Mouse (Mus musculus) testis, adult 2 months (tissue): ENCODE data around the gene Gm45062. TPM values are rescaled to one million over a fixed set of nuclear protein-coding genes. Genes with fewer than 3 reads are reported as not detected.

Source experiments
- H3K27ac ChIP-seq: fragments of 200-500 bp; 2 replicates; pipeline ENCODE4 v1.5.1; 2012; ENCODE audit warnings: low read depth, low read length; ENCODE audit not compliant: control insufficient read depth, insufficient read depth
- H3K27me3 ChIP-seq: fragments of 200-500 bp; 2 replicates; pipeline ENCODE4 v1.6.1; 2012; ENCODE audit warnings: mild to moderate bottlenecking, low read length, moderate library complexity; ENCODE audit not compliant: control insufficient read depth, insufficient read depth
- H3K36me3 ChIP-seq: fragments of 200-500 bp; 2 replicates; pipeline ENCODE4 v1.6.1; 2012; ENCODE audit warnings: mild to moderate bottlenecking, low read length; ENCODE audit not compliant: control insufficient read depth, insufficient read depth
- H3K4me1 ChIP-seq: fragments of 200-500 bp; 2 replicates; pipeline ENCODE4 v1.6.1; 2012; ENCODE audit warnings: low read length; ENCODE audit not compliant: control insufficient read depth, insufficient read depth
- H3K4me3 ChIP-seq: fragments of 200-500 bp; 2 replicates; pipeline ENCODE4 v1.5.1; 2012; ENCODE audit warnings: low read depth, mild to moderate bottlenecking, low read length, moderate library complexity, mixed read lengths; ENCODE audit not compliant: control insufficient read depth
- CTCF ChIP-seq: fragments of 200-500 bp; IDR thresholded peaks from 2 replicates; pipeline ENCODE4 v1.5.1; 2012; ENCODE audit warnings: low read depth, mild to moderate bottlenecking, inconsistent platforms, low read length, moderate library complexity; ENCODE audit not compliant: control insufficient read depth, insufficient read depth, insufficient replicate concordance
- POLR2A ChIP-seq: fragments of 200-500 bp; IDR thresholded peaks from 2 replicates; pipeline ENCODE4 v1.6.1; 2012; ENCODE audit warnings: low read depth, mild to moderate bottlenecking, inconsistent platforms, low read length, moderate library complexity; ENCODE audit not compliant: control insufficient read depth
- polyA plus RNA-seq: library from polyadenylated mRNA; depleted of rRNA; stranded (reverse); fragments of >200 nt; gene quantifications from 2 replicates; pipeline ENCODE4 v1.2.3, GENCODE M21; 2012

Gm45062 gene
- polyA plus RNA-seq, 1 experiment, result 4.6 TPM

GRCm38 (mm10) chr6:8358782-8359181 lies 99.5 kb downstream of the Gm45062 start:
- no peaks in the 10 kb centered on the region for H3K27me3 ChIP-seq
- H3K36me3 ChIP-seq, result no peaks in the 10 kb centered on the region
- no peaks in the 10 kb centered on the region for H3K4me1 ChIP-seq
- H3K4me3 ChIP-seq, result no peak overlapping the region
- no peak for TF ChIP-seq CTCF
- no peak for TF ChIP-seq POLR2A
- no peak overlapping the region for H3K27ac ChIP-seq

DNA sequence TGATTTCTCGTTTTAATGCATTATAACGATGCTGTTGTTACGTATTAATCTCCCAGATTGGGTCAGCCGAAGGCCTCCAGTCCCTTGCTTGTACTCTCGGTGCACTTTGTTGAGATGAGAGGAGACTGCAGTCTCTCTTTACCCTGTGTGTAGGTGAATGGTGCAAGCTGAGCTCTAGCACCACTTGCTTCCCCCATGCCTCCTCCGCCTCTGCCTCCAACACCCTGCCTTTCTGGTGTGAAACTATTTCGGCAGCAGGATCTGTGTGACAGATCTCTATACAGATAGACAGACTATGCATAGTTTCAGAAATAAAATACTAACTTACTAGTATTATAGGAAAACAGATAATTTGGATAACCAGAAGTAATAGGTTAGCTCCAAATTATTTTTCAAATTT lies 101.6 kb downstream of the Gm45062 start:
- H3K27ac ChIP-seq, result no peak overlapping the region
- H3K36me3 ChIP-seq, result no peaks in the 10 kb centered on the region
- H3K4me1 ChIP-seq, result no peaks in the 10 kb centered on the region
- no peaks in the 10 kb centered on the region for H3K27me3 ChIP-seq
- TF ChIP-seq CTCF, result no peak
- no peak for TF ChIP-seq POLR2A
- H3K4me3 ChIP-seq, result no peak overlapping the region

DNA sequence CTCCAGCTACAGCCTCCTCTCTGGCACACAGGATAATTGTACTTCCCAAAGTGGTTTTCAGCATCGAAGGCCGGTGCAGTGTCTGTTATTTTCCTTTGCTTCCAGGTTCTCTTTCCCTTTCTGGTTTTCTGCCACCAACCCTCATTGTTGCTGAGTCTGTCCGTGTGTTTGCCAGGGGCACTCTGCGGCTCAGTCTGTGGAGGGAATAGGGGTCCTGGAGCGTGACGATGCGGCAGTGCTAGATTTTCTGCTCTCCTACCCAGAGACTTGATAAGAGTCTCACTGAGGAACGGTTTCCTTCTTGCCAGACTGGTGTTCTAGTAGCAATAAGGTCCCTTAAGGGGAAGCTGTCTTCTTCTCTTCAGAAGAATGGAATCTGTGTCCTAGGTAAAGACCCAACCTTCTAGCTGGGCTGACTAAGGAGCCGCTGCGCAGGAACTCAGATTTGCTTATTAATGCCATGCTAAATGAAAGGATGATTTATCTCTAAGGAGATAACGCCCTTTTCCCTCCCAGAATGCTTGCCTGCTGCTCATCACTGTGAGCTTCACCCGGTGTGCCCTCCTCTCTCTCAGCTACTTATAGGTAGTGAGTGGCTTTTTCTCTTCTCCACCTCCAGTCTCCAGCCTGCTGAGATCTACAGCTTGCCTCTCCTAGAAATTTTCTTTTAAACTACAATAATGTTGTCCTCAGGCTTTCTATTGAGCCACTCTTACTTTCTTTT lies 104.9 kb downstream of the Gm45062 start:
- H3K27ac ChIP-seq, result no peak overlapping the region
- TF ChIP-seq POLR2A (no peak), CTCF (no peak)
- H3K36me3 ChIP-seq, result no peaks in the 10 kb centered on the region
- H3K4me1 ChIP-seq, result no peaks in the 10 kb centered on the region
- H3K27me3 ChIP-seq, result no peaks in the 10 kb centered on the region
- H3K4me3 ChIP-seq, result no peak overlapping the region

DNA sequence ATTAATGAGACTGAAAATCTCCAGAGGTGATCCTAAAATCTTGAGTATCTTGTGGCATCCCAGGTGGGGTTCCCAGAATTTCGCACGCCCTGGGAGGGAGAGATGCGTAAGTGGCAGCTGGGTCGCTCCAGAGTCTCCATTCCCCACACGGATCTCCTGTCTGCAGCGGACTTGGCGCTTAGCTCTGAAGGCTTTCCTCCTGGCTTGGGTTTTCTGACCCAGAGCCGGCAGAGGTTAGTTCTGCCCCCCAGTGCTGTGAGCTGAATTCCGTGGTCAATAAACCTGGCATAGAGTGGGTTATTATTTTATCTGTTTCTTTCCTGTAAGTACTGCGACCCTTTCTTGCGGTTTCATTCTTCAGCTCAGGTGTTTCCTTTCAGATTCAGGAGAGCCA lies 105.5 kb downstream of the Gm45062 start:
- Histone ChIP-seq H3K4me3 (no peak overlapping the region), H3K36me3 (no peaks in the 10 kb centered on the region), H3K4me1 (no peaks in the 10 kb centered on the region), H3K27me3 (no peaks in the 10 kb centered on the region), H3K27ac (no peak overlapping the region)
- TF ChIP-seq CTCF (no peak), POLR2A (no peak)

- Histone ChIP-seq H3K27ac (no peak overlapping the region), H3K4me3 (no peak overlapping the region), H3K4me1 (no peaks in the 10 kb centered on the region), H3K36me3 (no peaks in the 10 kb centered on the region), H3K27me3 (no peaks in the 10 kb centered on the region)
- no peak for TF ChIP-seq CTCF
- TF ChIP-seq POLR2A, result no peak
These were observed 108.4 kb downstream of the Gm45062 start for GRCm38 (mm10) chr6:8367675-8368074.

- no peaks in the 10 kb centered on the region for H3K27me3 ChIP-seq
- no peak for TF ChIP-seq POLR2A
- TF ChIP-seq CTCF, result no peak
- no peak overlapping the region for H3K27ac ChIP-seq
- H3K36me3 ChIP-seq, result no peaks in the 10 kb centered on the region
- H3K4me1 ChIP-seq, result no peaks in the 10 kb centered on the region
- H3K4me3 ChIP-seq, result no peak overlapping the region
These were observed 109.1 kb downstream of the Gm45062 start for GRCm38 (mm10) chr6:8368198-8368864.

GRCm38 (mm10) chr6:8370624-8371023 lies 111.4 kb downstream of the Gm45062 start:
- H3K4me3 ChIP-seq, result no peak overlapping the region
- TF ChIP-seq CTCF (no peak), POLR2A (no peak)
- no peak overlapping the region for H3K27ac ChIP-seq
- no peaks in the 10 kb centered on the region for H3K36me3 ChIP-seq
- H3K4me1 ChIP-seq, result no peaks in the 10 kb centered on the region
- H3K27me3 ChIP-seq, result no peaks in the 10 kb centered on the region

DNA sequence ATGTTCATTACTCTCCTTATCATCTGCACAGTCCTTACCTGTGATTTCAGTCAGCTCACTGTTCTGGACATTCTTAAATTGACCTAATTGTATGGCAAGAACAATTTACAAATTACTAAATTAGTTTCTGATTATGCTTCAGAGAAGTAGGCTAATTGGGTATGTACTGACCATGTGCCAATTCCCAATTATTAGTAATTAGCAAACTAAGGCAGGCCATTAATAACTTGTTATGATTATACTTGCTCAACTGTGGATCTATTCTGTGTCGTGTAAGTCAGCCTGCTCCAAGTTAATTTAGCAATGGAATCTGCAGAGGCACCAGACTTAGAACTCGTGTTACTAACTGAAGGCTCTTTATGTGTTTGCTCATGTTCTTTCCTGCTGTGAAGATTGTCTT lies 113.8 kb downstream of the Gm45062 start:
- H3K36me3 ChIP-seq, result no peaks in the 10 kb centered on the region
- H3K27me3 ChIP-seq, result no peaks in the 10 kb centered on the region
- no peaks in the 10 kb centered on the region for H3K4me1 ChIP-seq
- TF ChIP-seq CTCF (no peak), POLR2A (no peak)
- no peak overlapping the region for H3K27ac ChIP-seq
- no peak overlapping the region for H3K4me3 ChIP-seq
